Mouse (Mus musculus) retina, adult 2 months (tissue): ENCODE data around the gene Olfr157.

ENCODE experiments used
- DNase-seq: peaks from one replicate; pipeline ENCODE4 v3.0.0-alpha.2; 2012; ENCODE audit warnings: low read depth, low spot score

Gene Olfr157

GRCm38 (mm10) chr4:43840101-43840500, at the start of gene Olfr157:
Gene Olfr157 (minus strand): TSS chr4:43840201.
- DNase-seq, result no peak

- DNase-seq, result no peak
These were observed 44.2 kb upstream of the Olfr157 start for GRCm38 (mm10) chr4:43884196-43884595.

DNA sequence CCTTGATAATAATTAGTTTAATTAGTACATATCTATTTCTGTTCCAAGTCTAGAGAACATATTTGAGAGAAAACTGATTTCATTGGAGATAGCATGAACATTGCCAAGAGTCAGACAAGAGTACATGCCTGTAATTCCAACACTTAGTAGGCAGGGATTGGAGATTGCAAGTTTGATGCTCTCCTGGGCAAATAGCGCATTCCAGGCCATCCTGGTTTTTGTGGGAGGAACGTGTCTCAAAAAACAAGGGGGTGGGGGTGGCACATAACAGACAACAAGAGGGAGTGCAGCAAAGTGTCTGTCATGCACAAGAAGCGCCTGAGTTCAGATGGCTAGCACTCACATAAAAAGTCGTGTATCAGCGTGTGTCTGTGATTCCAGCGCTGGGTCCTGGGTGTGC, 39.6 kb upstream of the Olfr157 start:
- DNase-seq, result no peak

GRCm38 (mm10) chr4:43878121-43878776, 38.2 kb upstream of the Olfr157 start:
- no peak for DNase-seq

- no peak for DNase-seq
These were observed 37.2 kb upstream of the Olfr157 start for GRCm38 (mm10) chr4:43877230-43877629.

DNA sequence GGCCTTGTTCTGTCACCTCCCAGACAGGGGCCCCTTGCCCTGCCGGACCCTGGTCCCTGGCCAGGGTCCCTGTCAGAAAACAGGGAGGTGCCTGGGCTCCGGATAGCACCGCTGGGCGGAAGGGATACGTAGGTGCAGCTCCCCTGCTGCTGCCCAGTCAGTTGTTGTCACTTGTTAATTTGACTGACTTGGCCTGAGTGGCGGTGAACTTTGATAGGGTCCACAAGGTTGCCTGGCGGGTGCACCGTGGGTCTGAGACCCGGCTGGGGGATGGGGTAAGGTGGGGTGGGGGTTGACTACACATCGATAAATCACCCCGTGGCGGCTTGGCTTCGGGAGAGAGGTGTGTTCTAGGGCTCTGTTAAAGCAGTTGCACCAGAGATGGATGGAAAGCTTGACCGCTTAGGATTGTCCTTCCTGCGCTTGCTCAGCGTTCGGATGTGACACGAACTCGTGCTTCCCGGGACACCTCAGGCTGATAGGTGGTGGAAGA, 36.0 kb upstream of the Olfr157 start:
- no peak for DNase-seq

GRCm38 (mm10) chr4:43875160-43875918, 35.3 kb upstream of the Olfr157 start, which contains the start of gene Reck:
Gene Reck (plus strand): TSS chr4:43875530.
- peak; percentile 39 for DNase-seq

DNA sequence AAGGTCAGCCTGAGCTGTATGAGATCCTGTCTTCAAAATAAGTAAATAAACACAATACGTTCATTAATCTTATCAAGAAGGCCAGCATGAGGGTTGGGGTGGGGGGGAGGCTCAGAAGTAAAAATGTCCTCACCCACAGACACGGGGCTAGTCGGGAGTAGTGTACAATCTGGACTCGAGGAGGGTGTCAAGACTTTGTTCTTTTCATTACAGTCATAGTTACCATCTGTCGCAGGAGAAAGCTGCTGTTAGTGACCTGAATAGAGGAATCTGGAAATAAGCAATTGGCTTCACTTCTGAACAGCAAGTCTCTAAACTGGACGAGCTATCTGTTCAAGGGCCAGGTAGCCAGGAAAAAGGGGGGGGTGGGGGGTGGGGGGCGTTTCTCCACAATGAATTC, 34.5 kb upstream of the Olfr157 start:
- DNase-seq, result no peak

DNA sequence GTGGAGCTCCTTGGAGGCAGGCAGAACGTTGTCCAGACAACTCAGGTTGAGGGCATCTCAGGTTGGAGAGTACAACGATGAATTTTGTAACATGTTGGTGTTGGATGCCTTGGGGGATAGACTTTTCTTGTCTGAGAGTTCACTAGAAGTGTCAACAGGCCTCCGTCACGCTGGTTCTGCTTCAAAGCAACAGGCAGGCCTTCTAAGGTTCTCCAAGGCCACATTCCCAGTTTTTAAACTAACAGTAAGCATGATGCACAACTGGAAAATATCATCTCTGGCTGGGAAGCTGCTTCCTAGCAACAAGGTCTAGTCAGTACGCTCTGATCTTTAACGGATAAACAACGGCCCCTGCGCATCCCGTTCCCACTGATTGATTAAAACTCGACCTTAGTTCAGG, 29.8 kb upstream of the Olfr157 start:
- no peak for DNase-seq

- no peak for DNase-seq
These were observed 23.3 kb upstream of the Olfr157 start for GRCm38 (mm10) chr4:43863298-43863697.

DNA sequence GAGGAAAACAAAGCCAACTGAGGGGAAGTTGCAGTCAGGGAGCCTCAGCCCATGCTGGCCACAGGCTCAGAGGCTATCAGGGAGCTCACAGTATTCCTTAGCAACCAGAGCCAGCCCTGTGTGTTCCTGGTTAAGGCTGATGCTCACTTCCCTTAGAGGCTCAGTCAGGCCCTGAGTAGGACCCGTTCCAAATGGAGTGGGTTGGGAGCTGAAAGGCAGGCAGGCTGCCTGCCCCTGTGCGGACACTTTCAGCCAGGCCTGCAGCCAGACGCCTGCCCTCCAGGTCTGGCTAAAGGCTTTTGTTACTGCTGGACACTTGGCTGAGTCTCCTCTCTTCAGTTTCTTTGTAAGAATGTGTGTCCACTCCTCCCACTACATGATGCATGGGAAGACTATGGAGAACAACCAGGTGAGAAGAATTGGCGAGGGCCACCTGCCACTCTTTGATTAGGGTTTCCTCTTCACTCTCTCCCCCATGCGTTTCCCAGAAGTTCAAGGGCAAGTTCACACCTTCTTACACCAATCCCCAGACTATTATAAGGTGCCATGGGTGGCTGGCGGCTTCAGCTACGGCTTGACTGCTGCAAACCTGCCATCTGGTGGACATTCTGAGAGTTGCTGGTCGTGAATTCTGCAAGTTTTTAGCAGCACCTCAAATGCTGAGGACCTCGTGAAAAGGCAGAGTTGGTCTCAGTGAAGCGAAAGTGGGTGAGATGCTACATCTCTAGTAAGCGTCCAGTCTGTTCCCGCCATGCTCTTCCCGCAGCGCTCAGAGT, 20.9 kb upstream of the Olfr157 start:
- DNase-seq, result peak; percentile 39

DNA sequence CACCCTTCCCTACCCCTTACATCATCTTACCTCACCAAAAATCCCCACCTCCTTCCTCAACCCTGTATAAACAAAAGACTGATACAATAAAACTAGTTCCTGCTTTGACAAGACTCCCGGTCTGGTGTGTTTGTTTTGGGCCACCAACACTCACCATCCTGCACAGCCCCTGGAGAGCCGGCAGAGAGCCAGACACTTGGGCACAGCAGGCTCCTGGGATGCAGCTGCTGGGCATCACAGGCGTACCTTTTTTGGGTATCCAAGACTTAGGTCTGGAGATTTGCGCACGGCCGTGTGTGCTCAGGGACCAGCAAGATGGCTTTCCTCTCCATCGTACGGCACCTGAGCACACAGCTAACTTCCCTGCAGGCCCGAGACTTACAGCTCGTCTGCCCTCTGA, 19.9 kb upstream of the Olfr157 start:
- DNase-seq, result no peak

GRCm38 (mm10) chr4:43854101-43854500, 14.1 kb upstream of the Olfr157 start:
- no peak for DNase-seq

- DNase-seq, result no peak
These were observed 11.3 kb upstream of the Olfr157 start, which contains the start of gene Olfr155 for GRCm38 (mm10) chr4:43851265-43851664. Gene Olfr155 (plus strand): TSS chr4:43851565.

GRCm38 (mm10) chr4:43838326-43838725, 1.7 kb downstream of the Olfr157 start:
- DNase-seq, result no peak

DNA sequence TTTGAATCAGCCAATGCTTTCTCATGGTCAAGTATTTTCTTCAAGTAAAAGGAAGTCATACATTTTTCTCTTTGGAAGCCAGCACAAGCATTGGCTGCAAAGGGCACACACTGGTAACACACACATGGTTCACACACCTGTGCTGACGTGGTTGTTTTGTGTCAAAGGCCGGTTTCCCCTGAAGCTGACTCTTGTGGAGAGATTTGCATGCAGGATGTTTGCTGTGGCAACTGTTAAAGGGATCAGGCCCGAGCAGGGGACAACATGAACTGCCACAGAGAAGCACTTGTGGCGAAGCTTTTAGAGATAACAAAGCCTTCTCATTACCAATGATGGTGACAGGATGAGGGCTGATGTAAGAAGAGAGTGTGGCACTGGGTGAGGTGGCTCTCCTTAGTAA, 5.3 kb downstream of the Olfr157 start:
- DNase-seq, result no peak

- DNase-seq, result no peak
These were observed 6.2 kb downstream of the Olfr157 start for GRCm38 (mm10) chr4:43833752-43834151.

DNA sequence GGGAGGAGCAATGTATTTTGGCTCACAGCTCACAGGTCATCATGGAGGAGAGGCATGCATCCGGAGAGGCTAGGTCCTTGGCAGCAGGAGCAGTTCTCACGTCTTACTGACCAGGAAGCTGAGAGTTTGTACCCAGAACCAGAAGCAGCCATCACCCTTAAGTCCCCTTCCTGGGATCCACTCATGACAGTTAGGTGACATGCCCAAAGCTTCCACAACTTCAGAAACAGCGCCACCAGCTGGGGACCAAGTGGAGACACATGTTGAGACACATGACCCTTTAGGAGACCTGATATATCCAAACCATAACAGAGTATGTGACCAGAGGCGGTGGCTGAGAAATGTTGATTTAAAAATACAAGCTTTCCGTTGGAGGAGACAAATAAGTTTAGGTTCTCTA, 8.0 kb downstream of the Olfr157 start:
- no peak for DNase-seq

DNA sequence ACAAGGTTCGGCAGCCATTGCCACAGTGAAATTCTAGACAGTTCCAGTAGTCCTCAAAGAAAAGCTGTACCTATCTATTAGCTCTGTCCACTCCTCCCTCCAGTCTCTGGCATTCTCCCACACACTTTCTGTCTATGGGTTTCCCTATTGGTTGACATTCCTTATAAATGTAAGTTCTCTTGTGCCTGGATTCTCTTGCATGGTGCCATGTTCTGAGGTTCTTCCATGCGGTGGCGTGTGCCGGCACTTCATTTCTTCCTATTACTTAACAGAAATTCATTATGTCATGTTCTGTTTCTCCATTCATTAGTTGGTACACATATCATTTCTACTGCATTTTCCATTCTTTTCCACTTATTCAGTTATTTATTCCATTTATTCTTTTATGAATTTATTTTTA, 11.2 kb downstream of the Olfr157 start:
- no peak for DNase-seq

DNA sequence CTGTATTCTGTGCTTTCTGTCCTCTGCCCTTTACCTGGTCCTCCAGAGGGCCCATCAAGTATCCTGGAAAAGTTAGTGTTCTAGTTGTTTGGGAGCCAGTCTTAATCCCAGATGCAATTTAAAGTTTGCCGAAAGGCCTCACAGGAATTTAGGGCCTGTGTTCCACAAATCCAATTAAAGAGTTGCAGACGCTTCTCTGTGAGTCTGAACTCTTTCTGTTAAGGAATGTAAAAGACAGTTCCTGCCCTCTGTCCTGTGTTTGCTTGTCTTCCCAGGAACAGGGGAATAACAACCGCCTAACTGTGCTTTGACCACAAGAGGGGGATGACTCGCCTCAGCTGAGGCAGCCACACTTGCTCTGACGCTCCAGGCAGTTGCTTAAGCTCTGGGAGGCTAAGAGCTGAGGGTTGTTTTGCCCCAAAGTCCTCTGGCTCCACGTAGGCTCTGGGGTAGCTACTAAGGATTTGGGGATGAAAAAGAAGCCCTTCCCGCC, 16.1 kb downstream of the Olfr157 start, which contains the start of gene Olfr156:
Gene Olfr156, minus strand, starts transcription at position 51 of the 493 bp plus-strand sequence.
- no peak for DNase-seq

- no peak for DNase-seq
These were observed 17.0 kb downstream of the Olfr157 start for GRCm38 (mm10) chr4:43822896-43823550.
